Mouse (Mus musculus) MEL (cell line): ENCODE data around the gene Mapre3.

Source experiments
- NRF1 ChIP-seq: IDR thresholded peaks from 2 replicates; pipeline ENCODE4 v1.6.1; 2014; ENCODE audit warnings: low read depth, mild to moderate bottlenecking, inconsistent platforms, low read length, improper control_type of control experiment, moderate library complexity; ENCODE audit not compliant: poor library complexity, insufficient read depth, severe bottlenecking
- POLR2A ChIP-seq, 2 experiments: IDR thresholded peaks; 2 replicates each; pipeline ENCODE4 v1.6.1; 2011 to 2012; ENCODE audit warnings: low read length in 2 of 2, mild to moderate bottlenecking in 2 of 2, control low read depth in 1 of 2, improper control_type of control experiment in 1 of 2, low read depth in 1 of 2, moderate library complexity in 1 of 2; ENCODE audit not compliant: control insufficient read depth in 1 of 2, insufficient read depth in 1 of 2, poor library complexity in 1 of 2

- TF ChIP-seq POLR2A (IDR thresholded peaks at IDR 0.05; ENCODE audit: control insufficient read depth in 1 of 2, insufficient read depth in 1 of 2, low read depth in 1 of 2, low read length in 2 of 2, poor library complexity in 1 of 2): no peak
- no peak for TF ChIP-seq NRF1
These were observed 87.4 kb downstream of the Mapre3 start for GRCm38 (mm10) chr5:30901860-30902259.
